Mouse (Mus musculus): ENCODE data around the gene Itga8. TPM values are rescaled to one million over a fixed set of nuclear protein-coding genes. Genes with fewer than 3 reads are reported as not detected.

Gene Itga8
- total and polyA plus RNA-seq, 3 experiments: 10.9 to 18.3 (median 16.8) TPM

DNA sequence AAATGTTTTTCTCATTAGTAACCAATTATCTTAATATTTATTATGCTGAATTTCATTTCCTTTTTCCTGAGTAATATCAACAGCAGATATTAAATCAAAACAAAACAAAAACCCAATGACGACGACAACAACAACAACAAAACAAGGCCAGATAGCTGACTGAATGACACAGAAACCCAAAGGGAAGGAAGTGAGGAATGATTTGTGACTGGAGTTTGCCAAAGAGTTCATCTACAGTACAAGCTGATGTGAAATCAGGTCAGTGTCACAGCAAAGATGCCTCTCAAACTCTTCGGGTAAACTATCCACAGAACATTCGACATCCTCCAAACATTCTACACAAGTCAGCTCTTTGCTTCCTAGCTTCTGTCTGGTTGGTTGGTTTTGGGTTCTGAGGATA is 104.0 kb downstream of the Itga8 start:
- no peak for DNase-seq

DNA sequence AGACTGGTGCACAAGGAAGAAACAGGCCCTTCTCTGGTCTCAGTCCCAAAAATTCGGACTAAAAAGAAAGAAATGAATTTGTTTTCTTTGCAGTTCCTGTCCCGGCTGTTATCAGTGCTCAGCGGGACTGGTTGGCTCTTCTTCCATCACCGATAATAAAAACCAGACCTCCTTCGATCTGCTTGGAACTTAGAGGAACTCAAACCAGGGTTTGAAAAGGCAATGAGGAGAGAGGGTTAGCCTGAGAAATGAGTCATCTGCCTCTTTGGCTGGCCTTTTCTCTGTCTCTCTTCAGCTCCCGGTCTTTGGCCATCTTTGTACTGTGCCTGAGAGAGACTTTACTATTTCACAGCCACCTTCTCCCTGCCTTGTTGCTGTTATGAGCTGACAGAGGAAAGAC is 112.7 kb downstream of the Itga8 start:
- DNase-seq: no peak

DNA sequence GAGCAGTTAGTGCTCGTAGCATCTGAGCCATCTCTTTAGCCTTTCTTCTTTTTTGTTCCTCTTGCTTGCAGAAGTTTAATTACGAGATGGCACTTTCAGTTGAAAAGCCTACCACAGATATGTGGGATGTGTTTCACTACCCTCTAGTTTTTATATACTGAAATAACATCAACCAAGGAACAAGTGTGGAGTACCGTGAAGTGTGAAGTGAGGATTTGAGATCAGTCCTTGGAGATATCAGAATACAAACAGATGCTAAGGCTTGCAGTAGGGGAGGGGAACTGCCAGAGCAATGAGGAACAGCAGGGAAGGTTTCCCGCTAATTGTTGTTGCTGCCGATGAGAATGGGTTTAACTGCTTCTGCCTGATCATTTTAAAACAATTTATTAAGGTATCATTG is 114.1 kb downstream of the Itga8 start:
- DNase-seq: no peak

DNA sequence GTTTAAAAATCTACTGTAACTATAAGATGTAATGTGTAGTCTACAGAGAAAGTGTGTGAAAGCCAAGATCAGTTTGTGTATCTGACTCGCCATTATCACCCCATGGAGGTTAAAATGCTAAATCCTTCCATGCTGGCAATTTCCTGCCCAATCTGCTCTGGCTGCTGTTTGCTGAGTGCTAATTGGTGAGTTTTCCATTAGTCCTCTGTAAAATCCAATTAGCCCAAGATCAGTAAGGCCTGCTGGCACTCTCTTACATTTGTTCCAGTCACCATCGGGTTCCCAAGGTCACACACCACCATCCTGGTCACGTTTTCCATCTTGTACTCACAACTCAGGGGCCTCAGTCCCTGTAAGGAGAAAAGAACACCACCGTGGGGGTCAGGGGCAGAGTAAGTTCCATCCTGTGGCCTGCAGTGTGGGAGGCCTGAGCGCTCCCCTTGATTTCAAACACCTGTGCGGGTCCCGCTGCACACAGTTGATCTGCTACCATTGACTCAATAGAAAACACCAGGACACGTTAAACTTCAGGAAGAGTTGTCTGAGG is 119.2 kb downstream of the Itga8 start:
- no peak for DNase-seq

DNA sequence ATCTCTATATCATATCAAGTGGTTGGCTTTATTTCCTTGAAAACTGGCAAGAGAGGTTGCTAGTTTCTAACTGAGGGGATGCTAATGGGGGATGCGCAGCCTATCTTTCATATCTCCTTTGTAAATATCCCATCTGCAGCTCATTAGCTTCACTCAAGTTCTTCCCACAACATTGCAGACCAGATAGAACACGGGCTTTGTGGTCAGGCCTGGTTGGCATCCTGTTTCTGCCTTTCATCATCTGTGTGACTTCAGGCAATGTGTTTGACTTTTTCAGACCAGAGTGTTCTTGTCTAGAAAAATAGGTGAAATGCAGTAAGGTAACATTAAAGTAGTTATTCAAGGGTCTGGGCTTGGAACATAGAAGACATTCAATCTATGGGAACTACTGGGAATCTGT is 121.1 kb downstream of the Itga8 start:
- DNase-seq: no peak

DNA sequence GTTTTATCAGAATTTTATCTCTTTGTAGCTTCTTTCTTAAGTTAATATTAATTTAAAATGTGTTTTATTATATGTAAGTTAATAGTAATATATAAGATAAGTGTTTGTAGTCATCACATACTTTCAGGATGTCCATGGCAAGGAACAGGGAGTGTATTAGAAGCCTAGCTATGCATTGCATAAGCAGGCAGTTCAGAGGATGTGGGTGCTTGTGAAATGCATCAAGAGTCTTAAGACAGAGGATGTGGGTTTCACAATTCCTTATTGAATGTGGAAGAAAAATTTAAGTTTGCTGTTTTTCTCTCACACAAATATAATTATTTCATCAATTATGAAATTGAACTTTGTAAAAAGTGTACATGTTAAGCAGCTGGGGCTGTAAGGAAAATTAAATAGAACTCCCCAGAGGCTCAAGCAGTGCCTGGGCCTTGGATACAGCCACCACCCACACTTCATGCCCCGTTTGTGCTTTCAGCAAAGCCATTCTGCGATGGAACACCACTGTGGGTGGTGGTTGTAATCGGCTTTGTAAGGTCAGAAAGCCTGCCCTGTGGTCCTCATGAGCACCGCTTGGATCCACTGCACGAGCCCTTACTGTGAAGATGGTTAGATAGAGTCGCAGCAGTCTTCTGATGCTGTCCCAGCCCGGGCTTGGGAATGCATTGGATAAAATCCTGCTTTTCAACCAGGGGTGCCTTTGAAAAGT is 126.8 kb downstream of the Itga8 start:
- no peak for DNase-seq

DNA sequence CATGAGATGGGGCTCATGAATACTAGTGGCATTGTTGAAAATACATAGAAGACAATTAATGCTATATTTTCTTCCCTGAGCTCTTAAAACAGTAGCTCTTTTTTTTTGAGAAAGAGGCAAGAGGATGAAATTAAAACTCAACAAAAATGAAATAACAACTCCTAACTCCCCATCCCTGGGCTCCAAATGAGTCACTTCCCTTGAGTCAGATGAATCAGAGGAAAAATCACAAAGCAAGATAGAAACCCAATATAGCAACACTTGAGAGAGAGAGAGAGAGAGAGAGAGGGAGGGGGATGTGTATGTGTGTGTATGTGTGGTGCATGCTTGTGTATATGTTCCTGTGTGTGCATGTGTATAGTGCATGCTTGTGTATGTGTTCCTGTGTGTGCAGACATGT is 131.5 kb downstream of the Itga8 start:
- DNase-seq: no peak

DNA sequence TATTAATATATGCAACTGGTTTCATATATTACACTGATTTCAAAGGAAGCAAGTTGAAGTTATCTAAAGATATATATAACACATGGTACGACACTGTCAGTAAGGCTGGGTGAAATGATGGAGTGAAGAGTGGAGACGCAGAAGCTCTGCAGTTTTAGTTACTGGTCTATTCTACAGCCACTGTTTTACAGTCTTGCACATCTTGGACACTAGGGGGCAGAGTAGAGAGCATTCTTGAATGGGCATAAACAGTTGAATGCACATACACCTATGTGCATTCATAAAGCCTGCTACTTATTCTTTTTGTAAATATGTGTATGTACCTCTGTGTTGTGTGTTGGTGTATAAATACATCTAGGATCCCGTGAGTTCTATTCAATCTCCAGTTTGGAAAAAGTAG is 141.2 kb downstream of the Itga8 start:
- DNase-seq: peak; percentile 50

DNA sequence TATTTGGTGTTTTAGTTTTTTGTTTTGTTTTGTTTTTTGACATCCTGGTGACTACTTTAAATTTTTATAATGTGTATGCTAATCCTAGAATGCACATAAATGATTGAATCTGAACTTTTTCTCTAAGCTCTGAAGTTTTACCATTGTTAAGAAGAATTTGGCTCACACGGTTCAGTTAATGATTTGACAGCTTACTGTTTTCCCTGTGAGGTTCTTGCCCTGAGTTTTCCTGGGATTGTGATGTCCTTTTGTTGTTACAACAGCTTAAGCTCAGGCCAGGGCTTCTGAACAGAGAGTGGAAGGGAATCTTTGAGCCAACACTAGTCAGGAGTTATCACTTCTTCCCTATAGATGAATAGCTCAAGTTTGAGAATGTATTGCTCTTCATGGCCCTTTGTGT is 144.7 kb downstream of the Itga8 start:
- DNase-seq: no peak

DNA sequence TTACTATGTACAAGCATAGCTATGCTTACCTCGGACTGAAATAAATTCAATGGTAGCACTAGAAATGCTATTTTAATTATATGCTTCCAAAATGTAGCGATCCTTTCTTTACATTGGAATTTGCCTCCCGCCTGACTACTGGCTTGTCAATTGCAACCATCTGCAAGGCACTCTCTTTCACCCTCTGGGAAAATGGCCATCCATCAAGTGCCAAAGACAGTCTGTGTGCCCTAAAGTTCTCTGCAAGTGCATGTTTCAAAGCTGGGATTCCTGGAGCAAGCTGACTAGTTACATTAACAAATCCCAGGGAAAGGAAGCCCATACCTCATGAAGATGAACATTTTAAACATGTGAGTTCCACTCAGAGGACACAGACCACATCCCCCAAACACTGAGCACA is 145.3 kb downstream of the Itga8 start:
- DNase-seq: no peak

DNA sequence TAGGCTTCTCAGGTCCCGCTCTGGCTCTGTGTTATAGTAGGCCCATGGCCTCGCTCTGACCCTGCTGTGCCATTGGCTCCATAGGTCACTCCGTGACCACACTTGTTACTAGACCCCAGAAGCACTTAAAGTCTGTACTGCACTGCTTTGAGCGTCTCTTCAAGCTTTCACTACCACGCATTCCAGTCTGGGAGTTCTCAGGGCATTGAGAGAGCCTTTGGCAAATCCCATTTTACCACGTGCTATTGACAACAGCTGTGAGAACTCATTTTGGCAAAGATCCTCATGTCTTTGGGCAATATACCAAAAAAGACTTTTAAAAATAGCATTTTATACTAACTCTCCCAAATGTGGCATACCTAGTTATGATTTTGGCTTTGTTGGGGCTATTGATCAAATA is 147.0 kb downstream of the Itga8 start:
- DNase-seq: no peak

DNA sequence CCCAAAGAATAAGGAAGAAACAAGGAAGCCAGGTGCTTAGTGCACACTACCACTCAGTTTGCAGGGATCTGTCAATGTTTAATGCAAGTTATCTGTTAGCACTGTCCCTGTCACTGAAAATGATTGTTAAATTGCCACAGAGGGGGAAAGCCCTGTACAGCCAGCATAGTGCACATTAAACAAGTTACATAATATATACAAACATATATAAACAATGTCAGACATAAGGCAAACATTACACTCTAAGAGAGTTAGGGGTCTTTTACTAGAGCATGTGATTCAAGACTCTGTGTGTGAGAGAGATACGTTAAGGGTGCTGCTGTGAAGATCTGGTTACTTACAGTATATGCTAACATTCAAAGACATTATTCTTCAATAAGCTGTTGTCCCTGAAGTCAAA is 148.2 kb downstream of the Itga8 start:
- DNase-seq: no peak

DNA sequence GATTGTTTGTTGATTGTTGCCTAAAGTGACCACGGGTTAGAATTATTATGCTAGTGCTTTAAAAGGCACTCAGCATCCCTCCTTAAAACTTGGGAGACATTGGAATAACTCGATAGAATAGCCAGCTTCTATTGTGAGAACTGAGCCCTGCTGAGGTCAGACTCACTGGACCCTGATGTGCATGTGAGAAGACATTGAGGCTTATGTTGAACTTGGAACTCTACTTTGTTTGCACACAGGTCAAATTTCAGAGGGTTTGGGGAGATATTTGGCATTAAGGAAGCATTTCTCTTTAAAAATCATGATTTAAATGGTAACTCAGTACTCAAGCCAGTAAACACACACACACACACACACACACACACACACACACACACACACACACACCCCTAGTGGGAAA is 153.8 kb downstream of the Itga8 start:
- no peak for DNase-seq

DNA sequence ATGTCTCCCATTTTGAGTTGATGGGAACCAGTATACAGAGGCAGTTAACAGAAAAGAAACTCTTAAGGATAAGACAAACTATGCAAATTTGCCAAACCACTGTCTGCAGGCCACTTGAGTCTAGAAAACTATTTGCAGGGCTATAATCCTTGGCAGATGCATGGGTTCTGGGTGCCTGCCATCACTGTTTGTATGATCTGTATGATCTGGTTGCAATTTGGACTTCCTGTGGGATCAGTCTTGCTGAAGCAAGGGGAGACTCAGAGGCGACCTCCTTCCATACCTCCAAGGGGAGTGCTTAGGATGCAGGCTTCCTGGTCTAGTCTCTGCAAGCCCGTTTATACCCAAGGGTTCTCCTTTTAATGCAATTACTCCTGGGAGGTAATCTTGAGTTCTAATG is 155.1 kb downstream of the Itga8 start:
- no peak for DNase-seq

DNA sequence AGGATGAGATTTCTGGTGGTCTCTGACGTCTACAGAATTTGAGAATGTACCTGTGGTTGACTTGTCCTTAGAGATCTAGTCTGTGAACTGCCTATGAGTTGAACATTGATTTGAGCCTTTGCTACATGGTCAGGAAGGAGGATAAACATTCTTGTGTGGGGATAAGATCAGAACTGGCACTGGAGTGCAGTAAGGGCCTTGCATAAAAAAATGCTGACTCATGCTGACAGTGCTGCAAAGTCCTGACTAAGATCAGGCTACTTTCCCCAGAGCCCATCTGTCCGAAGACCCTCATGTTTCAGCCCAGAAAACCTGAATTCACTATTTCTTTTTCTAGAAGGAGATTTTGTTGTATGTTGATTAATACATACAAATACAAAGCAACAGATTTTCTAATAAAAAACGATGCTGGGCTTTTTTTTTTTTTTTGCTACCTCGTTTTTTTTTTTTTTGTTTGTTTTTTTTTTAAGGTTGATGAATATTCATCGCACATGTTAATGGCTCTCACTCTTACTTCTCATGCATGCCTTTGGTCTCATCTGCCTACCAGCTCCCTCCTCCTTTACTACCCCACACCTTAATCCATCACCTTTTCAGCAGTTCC is 162.9 kb downstream of the Itga8 start:
- no peak for DNase-seq

DNA sequence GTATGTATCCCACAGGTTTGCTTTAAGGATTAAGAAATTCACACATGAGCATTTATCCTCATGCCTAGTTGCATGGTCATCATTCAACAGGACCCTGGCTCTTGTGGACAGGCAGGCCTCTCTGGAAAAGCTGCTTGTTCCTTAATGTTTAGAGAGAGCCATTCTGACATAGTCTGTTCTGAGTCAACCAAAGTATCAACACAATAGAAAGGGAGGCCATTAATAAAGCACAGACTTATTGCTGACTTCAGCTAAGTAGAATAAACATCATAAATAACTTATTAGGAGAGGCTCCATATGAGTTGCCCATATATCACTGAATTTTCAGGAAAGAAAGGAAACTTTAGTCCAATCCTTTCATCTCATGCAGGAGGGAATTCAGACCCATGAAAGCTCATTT is 175.1 kb downstream of the Itga8 start:
- no peak for DNase-seq

DNA sequence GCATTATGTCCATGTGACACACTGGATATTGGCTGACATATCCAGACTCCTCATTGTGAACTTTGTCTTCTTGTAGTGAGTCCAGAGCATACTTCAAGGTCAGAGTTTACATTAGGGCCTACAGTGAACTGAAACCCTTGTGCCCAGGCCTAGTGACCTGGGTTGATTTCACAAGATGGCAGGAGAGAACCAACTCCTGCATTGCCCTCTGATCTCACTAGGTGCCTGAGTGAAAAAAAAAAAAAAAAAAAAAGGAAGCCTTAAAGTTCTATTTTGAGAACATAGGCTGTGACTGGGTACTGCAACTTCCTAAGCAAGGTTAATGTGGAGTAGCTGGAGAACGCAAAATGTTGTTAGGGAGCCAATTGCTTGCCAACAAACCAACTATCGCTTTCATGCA is 186.2 kb downstream of the Itga8 start:
- no peak for DNase-seq

DNA sequence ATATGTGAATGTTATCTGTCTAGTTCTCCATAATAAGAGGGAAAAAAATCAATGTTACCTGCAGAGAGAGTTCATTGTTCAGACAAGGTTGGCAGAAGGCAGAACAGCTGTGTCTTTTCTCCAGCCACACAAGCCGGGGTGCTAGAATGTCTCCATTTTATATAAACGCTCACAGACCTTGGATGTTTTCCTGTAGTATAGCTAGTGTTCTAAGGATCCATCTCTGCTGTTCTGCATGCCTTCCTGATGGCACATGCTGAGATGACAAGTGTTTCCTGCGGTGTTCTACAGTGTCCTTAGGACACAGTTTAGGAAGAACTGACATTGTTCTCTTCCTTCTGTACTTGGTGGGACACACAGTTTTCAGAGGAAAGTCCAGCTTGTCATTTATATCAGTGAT is 192.4 kb downstream of the Itga8 start:
- no peak for DNase-seq

DNA sequence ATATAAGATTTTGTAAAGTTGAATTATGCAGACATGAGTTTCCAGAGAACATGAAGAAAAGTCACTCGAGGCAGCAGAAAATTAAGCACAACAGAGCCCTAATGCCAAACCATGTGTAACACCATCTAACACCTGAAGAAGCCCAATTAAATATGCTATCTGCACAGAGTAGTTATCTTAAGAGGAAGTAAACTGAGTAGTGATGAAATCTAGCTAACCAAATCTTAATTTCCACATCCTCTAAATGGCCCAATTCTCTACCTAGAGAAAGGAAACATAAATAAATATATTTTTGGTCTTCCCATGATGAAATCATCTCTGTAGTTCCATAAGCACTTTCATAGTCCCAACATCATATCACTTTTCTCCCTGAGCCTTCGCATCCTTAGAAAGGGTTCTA is 193.4 kb downstream of the Itga8 start:
- DNase-seq: no peak

DNA sequence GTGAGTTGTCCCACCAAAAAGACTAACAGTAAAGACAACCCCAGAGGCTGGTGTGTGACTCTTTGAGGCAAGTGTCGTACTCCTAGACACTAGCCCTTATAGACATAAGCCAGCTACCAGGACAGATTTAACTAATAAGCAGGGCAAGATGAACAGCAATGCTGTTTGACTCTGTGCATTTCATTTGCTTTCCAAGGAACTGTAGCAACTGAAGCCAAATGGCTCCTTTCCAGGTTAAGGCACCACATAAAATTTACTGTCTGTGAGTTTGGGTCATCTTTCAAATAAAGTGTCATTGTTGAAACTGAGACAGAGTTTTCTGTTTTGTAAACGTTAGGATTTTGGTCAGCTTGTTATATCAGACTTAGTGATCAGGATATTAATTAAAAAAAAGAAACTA is 194.5 kb downstream of the Itga8 start:
- no peak for DNase-seq

DNA sequence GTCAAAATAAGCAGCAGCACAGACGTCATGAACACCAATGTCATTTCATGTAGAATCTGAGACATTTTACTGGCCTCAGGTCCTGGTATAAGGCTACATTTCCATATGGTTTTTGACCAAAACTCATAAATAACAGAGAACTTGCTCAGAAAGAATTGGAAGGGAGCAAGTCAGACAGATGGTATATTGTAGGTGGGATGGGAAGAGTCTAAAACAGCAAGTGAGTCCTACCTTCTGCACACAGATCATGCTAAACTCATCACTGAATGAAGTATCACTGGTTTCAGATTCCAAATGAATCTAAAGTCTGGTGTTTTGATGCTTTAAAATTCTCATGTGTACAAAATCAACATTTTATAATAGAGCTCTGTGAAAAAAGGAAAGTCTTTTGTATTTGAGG is 198.5 kb downstream of the Itga8 start:
- DNase-seq: no peak

DNA sequence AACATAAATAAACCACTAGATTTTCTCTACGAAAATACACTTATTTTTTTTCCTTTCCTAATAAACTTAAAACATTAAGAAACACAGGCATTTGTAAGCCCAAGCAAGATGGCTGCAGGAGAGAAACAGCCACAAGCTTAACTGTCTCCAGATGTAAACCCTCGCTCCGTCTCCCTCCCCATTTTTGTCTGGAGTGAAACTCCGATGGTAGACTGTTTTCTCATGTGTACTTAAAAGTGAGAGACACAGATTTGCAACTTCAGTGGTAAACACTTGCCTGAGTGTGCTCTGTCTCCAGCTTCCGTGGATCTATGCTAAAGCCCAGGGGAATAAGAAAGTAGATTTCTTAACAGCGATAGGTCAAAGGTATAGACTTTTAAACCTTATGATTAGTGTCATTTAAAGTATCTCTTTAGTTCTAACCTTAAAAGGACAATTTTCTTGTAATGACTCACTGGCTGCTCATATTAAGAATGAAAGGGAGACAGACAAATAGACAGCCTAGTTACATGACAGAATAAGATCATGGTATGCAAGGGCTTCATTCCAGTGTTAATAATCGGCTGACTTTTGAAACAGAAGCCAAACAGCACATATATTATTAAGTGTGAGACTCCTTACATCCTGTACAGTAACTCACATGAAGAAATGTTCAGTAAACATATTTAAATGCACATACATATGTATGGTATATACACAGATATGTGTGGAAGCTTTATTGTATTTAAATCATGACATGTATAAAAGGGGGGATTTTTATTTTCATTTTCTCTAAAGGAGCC is 209.3 kb downstream of the Itga8 start:
- no peak for DNase-seq

DNA sequence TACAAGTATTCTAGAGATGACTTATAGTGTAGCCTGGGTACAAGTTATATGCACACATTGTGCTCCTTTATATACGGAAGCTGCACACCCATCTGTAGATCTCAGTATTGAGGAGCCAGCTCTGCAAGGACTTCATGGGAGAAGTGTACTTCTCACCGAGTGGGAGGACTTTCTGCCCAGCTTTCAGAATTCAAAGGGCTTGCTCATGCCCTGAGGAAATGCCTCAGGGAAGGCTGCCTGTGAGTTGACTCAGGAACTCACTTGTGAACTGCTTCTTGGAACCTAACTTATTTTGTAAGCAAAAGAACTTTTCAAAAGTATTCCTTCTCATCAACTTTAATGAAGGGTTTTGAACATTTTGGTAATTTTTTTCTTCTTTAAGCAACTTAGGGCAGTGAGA is 210.7 kb downstream of the Itga8 start:
- no peak for DNase-seq

All from adrenal gland, adult 2 months (tissue).